ENCODE assay signal across 8 mouse cellular contexts in the genomic region with DNA sequence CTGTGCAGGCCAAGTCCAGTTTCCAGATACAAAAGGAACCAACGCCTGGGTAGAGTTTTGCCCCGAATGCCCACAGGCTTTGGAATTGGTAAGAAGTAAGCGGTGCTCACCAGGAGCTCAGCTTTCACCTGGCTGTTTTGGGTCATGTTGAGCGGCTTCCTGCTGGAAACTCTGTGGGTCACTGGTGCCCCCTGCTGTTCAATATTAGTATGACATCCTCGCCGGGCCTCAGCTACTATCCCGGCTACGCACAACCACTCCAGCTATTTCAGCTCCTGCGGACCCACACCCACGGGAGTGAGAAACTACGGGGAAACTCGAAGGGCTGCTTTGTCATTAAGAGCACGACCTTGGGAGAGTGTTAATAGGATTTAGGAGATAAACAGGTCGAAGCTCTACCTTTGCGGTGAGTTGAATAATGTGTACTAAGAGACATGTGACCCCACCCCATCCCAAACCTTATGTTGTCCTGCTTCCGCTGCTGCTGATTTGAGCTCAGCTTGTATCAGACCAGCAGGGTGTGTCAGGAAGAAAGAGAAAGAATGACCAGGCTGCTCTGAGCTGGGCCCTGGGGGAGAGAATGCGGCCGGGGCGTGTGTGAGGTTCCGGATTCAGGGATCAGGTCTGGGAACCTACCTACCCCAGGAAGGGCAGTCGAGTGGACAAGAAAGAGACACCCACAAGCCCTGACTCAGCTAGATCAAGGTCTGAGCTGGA. TPM values are rescaled to one million over a fixed set of nuclear protein-coding genes. Genes with fewer than 3 reads are reported as not detected.
DNase-seq lines count a peak whose midpoint lies in the region; ATAC-seq lines count a peak whose summit lies in the region.

No protein-coding gene starts in this region.

- intact Hi-C loops in heart, postnatal 36 days (cut with DNase I): loop anchor here (1.0 to 2.0 kb wide), 2 partner anchors 97 to 148 kb away; no protein-coding TSS in a partner anchor

- H3K9me3 ChIP-seq in forebrain, embryonic 15.5 days: no peaks in the 10 kb centered on the region

- 0 out of 2 replicates have a peak, but pooled peaks have one; percentile 11 for ATAC-seq in forebrain, embryonic 15.5 days (replicated peaks)

- H3K4me1 ChIP-seq in forebrain, embryonic 15.5 days: no peaks in the 10 kb centered on the region

- H3K27ac ChIP-seq in forebrain, embryonic 15.5 days (replicated peaks): no peak overlapping the region

- H3K27me3 ChIP-seq in forebrain, embryonic 15.5 days: no peaks in the 10 kb centered on the region

- no peak overlapping the region for H3K4me2 ChIP-seq in forebrain, embryonic 15.5 days (replicated peaks)

- peak; percentile 89 for DNase-seq in NIH3T3 (ENCODE audit: low read depth)
- DNase-seq in c-Kit-positive CD71-positive TER-119-positive erythroid progenitor cells, embryonic 14.5 days (ENCODE audit: low spot score): peak; percentile 64
- peak; percentile 90 to 95 for DNase-seq in heart, postnatal 36 days
- DNase-seq in layer of hippocampus, postnatal 10 days (ENCODE audit: low spot score in 2 of 2): peak; percentile 92 to 95
- DNase-seq in lung, postnatal 36 days: peak; percentile 88
- peak; percentile 80 for DNase-seq in right cerebral cortex, postnatal 14 days
- DNase-seq in urinary bladder, postnatal 25 days (ENCODE audit: low spot score): peak; percentile 86

- 27% methylated on average over 21 of the region's 21 CpGs for WGBS in forebrain, embryonic 15.5 days

- H3K4me3 ChIP-seq in forebrain, embryonic 15.5 days: no peak overlapping the region

- H3K9ac ChIP-seq in forebrain, embryonic 15.5 days (replicated peaks): no peak overlapping the region

- H3K36me3 ChIP-seq in forebrain, embryonic 15.5 days: no peaks in the 10 kb centered on the region

RNA-seq across cellular contexts. Expression of gene Meox1, which starts 16.2 kb away (rescaled TPM):
- 0.51 and 0.59 TPM in 2 replicates for polyA plus RNA-seq in forebrain, embryonic 15.5 days (2015; fragmentation: Nextera tagmentation; extraction: Ambion mirVana)
- 1 to 10 TPM; 6.9 to 8.0 TPM for total RNA-seq in heart, postnatal 36 days (2021)
- total RNA-seq in layer of hippocampus, postnatal 10 days (2021): 1 to 10 TPM; 2.9 to 3.6 TPM

RNA-seq across cellular contexts. Expression of gene Sost, which starts 56.4 kb away (rescaled TPM):
- not detected in 2 replicates for polyA plus RNA-seq in forebrain, embryonic 15.5 days (2015; fragmentation: Nextera tagmentation; extraction: Ambion mirVana)
- total RNA-seq in heart, postnatal 36 days (2021): 1 to 10 TPM; 2.1 to 2.7 TPM
- under 1 TPM in 1 of 2 experiments, not detected in 1; 0.23 TPM for total RNA-seq in layer of hippocampus, postnatal 10 days (2021)
